27 mouse cellular contexts compared by ENCODE assay signal in genomic region chr2:142169649-142170048, GRCm38 (mm10).
DNase-seq lines count a peak whose midpoint lies in the region; ATAC-seq and TF ChIP-seq lines count a peak whose summit lies in the region.
"Had no signal": no experiment of that assay in that cellular context is flagged by ENCODE, and none has a peak within 500 bp of the region (broad histone marks: within the 10 kb centered on the region; RNA-seq: fewer than 3 reads in every experiment).

No protein-coding gene starts in this region.

- no peaks in the 10 kb centered on the region for H3K4me1 ChIP-seq in kidney, embryonic 14.5 days (ENCODE audit: control insufficient read depth, insufficient read depth, low read length)
- no peaks in the 10 kb centered on the region for H3K4me1 ChIP-seq in kidney, postnatal 0 days (replicated peaks; ENCODE audit: insufficient read depth, low read length)
- H3K4me1 ChIP-seq in neural tube, embryonic 14.5 days (ENCODE audit: control insufficient read depth, insufficient read depth, low read length): no peaks in the 10 kb centered on the region
- H3K4me1 ChIP-seq: embryonic facial prominence, embryonic 10.5 days; heart, embryonic 12.5 days; heart, embryonic 15.5 days; hindbrain, embryonic 13.5 days had no signal

- ATAC-seq in kidney, embryonic 14.5 days (ENCODE audit: low FRiP score, low TSS enrichment): peak; percentile 91
- 0 out of 2 replicates have a peak, but pooled peaks have one; percentile 43 for ATAC-seq in kidney, postnatal 0 days (replicated peaks; ENCODE audit: low FRiP score, low read depth)
- 0 out of 2 replicates have a peak, but pooled peaks have one; percentile 34 for ATAC-seq in neural tube, embryonic 14.5 days (ENCODE audit: low read depth)
- ATAC-seq: CD4-positive, CD25-positive, alpha-beta regulatory T cell, adult 4 months; forebrain, embryonic 15.5 days; hindbrain, embryonic 16.5 days had no signal

- no peak for TF ChIP-seq CTCF in kidney, postnatal 0 days (IDR thresholded peaks at IDR 0.05; ENCODE audit: low read depth)

- H3K36me3 ChIP-seq in kidney, embryonic 14.5 days (ENCODE audit: control insufficient read depth, insufficient read depth, low read length): no peaks in the 10 kb centered on the region
- H3K36me3 ChIP-seq in kidney, postnatal 0 days (ENCODE audit: insufficient read depth, low read length): no peaks in the 10 kb centered on the region
- H3K36me3 ChIP-seq in neural tube, embryonic 14.5 days (ENCODE audit: control insufficient read depth, insufficient read depth, low read length): no peaks in the 10 kb centered on the region
- H3K36me3 ChIP-seq: embryonic facial prominence, embryonic 10.5 days; embryonic facial prominence, embryonic 13.5 days; forebrain, embryonic 12.5 days; forebrain, embryonic 15.5 days; heart, embryonic 12.5 days; heart, embryonic 15.5 days; hindbrain, embryonic 10.5 days; hindbrain, embryonic 13.5 days had no signal

- H3K27ac ChIP-seq in kidney, embryonic 14.5 days (ENCODE audit: low read depth, low read length): no peak overlapping the region
- no peak overlapping the region for H3K27ac ChIP-seq in kidney, postnatal 0 days
- no peak overlapping the region for H3K27ac ChIP-seq in neural tube, embryonic 14.5 days (ENCODE audit: low read depth, low read length)
- H3K27ac ChIP-seq: embryonic facial prominence, embryonic 10.5 days; embryonic facial prominence, embryonic 13.5 days; forebrain, embryonic 12.5 days; forebrain, embryonic 15.5 days; heart, embryonic 15.5 days; hindbrain, embryonic 10.5 days; hindbrain, embryonic 13.5 days had no signal

- H3K27me3 ChIP-seq in kidney, embryonic 14.5 days (ENCODE audit: control insufficient read depth, insufficient read depth, low read length): peaks cover 4% of the 10 kb centered on the region; the same call in 1 of the 2 replicates
- no peaks in the 10 kb centered on the region for H3K27me3 ChIP-seq in kidney, postnatal 0 days (ENCODE audit: insufficient read depth, low read length)
- no peaks in the 10 kb centered on the region for H3K27me3 ChIP-seq in neural tube, embryonic 14.5 days (ENCODE audit: control insufficient read depth, insufficient read depth, low read length)
- H3K27me3 ChIP-seq: embryonic facial prominence, embryonic 13.5 days; forebrain, embryonic 12.5 days; forebrain, embryonic 15.5 days; heart, embryonic 12.5 days; heart, embryonic 15.5 days; hindbrain, embryonic 13.5 days had no signal

- H3K4me2 ChIP-seq in kidney, embryonic 14.5 days (replicated peaks; ENCODE audit: low read depth, low read length): no peak overlapping the region
- no peak overlapping the region for H3K4me2 ChIP-seq in kidney, postnatal 0 days (ENCODE audit: low read length)
- no peak overlapping the region for H3K4me2 ChIP-seq in neural tube, embryonic 14.5 days (ENCODE audit: low read depth, low read length)
- H3K4me2 ChIP-seq: embryonic facial prominence, embryonic 13.5 days; forebrain, embryonic 12.5 days; forebrain, embryonic 15.5 days; heart, embryonic 12.5 days; heart, embryonic 15.5 days; hindbrain, embryonic 13.5 days had no signal

- no peak for DNase-seq in kidney, postnatal 25 days
- peak; percentile 59 for DNase-seq in kidney, postnatal 0 days (ENCODE audit: low spot score)
- DNase-seq in kidney, postnatal 4 days: no peak
- peak; percentile 47 for DNase-seq in mesoderm, embryonic 11.5 days (ENCODE audit: low read depth, low spot score)
- DNase-seq: adrenal gland, adult 2 months; adrenal gland, postnatal 14 days; cerebellum, adult 11 months; cerebellum, adult 2 months; cerebellum, adult 9-11 months; cerebellum, postnatal 25 days; gastrocnemius, postnatal 25 days; heart, adult 18-20 months; heart, postnatal 10 days; heart, postnatal 36 days had no signal

- 21% methylated on average over 2 of the region's 2 CpGs for WGBS in kidney, embryonic 14.5 days
- WGBS in kidney, postnatal 0 days: 34% methylated on average over 2 of the region's 2 CpGs
- 30% methylated on average over 2 of the region's 2 CpGs for WGBS in neural tube, embryonic 14.5 days

- H3K9me3 ChIP-seq in kidney, embryonic 14.5 days (ENCODE audit: control insufficient read depth, low read length): no peaks in the 10 kb centered on the region
- no peaks in the 10 kb centered on the region for H3K9me3 ChIP-seq in kidney, postnatal 0 days (replicated peaks; ENCODE audit: low read length)
- H3K9me3 ChIP-seq in neural tube, embryonic 14.5 days (ENCODE audit: control insufficient read depth, low read length): no peaks in the 10 kb centered on the region
- H3K9me3 ChIP-seq: embryonic facial prominence, embryonic 10.5 days; embryonic facial prominence, embryonic 13.5 days; forebrain, embryonic 12.5 days; forebrain, embryonic 15.5 days; heart, embryonic 12.5 days; heart, embryonic 15.5 days; hindbrain, embryonic 10.5 days; hindbrain, embryonic 13.5 days had no signal

- no peak overlapping the region for H3K4me3 ChIP-seq in kidney, embryonic 14.5 days (ENCODE audit: low read length)
- no peak overlapping the region for H3K4me3 ChIP-seq in kidney, postnatal 0 days (replicated peaks; ENCODE audit: low read depth, low read length)
- no peak overlapping the region for H3K4me3 ChIP-seq in neural tube, embryonic 14.5 days (ENCODE audit: low read depth, low read length)
- H3K4me3 ChIP-seq: embryonic facial prominence, embryonic 10.5 days; embryonic facial prominence, embryonic 13.5 days; erythroblast, embryonic 14.5 days; forebrain, embryonic 12.5 days; forebrain, embryonic 15.5 days; heart, embryonic 12.5 days; heart, embryonic 15.5 days; hindbrain, embryonic 10.5 days; hindbrain, embryonic 13.5 days had no signal

- no peak overlapping the region for H3K9ac ChIP-seq in kidney, embryonic 14.5 days (ENCODE audit: low read depth, low read length)
- no peak overlapping the region for H3K9ac ChIP-seq in kidney, postnatal 0 days (ENCODE audit: low read depth, low read length)
- H3K9ac ChIP-seq in neural tube, embryonic 14.5 days (replicated peaks; ENCODE audit: low read depth, low read length): no peak overlapping the region
- H3K9ac ChIP-seq: embryonic facial prominence, embryonic 13.5 days; forebrain, embryonic 12.5 days; forebrain, embryonic 15.5 days; heart, embryonic 12.5 days; heart, embryonic 15.5 days; hindbrain, embryonic 13.5 days had no signal

Comparison
In these comparisons a context has a peak if more than half of its experiments do, and no peak if none do; other contexts are left out.
1. DNase-seq: peak in kidney, postnatal 0 days (single experiment) and mesoderm, embryonic 11.5 days (single experiment); none in kidney, postnatal 25 days (0 of 2) and kidney, postnatal 4 days (0 of 2).
2. ATAC-seq: peak in every context shown above with its lines; median percentile 91 in kidney, embryonic 14.5 days; 43 in kidney, postnatal 0 days; 34 in neural tube, embryonic 14.5 days.